Mouse (Mus musculus): Measurements from ENCODE around the gene Lrrc23. TPM values are rescaled to one million over a fixed set of nuclear protein-coding genes. Genes with fewer than 3 reads are reported as not detected.
"Not testable (repeated sequence)": the region's sequence is repeated elsewhere in the genome, so short reads cannot be mapped to it uniquely, and the experiment has no call there.

The Lrrc23 gene
- total RNA-seq, 2 experiments from 2014 or later = 2.7 to 4.7 TPM

- DNase-seq (ENCODE audit: low spot score in 2 of 2) = peak in 1 of 2 experiments; percentile 46
Observed at GRCm38 (mm10) chr6:124808358-124809012, 29.0 kb upstream of the Lrrc23 start, which contains the start of gene Spsb2. TSS of gene Spsb2 (plus strand) at chr6:124808661.

GRCm38 (mm10) chr6:124807986-124808357 lies 28.4 kb upstream of the Lrrc23 start:
- no peak for DNase-seq (ENCODE audit: low spot score in 2 of 2)

GRCm38 (mm10) chr6:124807366-124807765 lies 27.8 kb upstream of the Lrrc23 start:
- DNase-seq (ENCODE audit: low spot score in 2 of 2) = peak in 1 of 2 experiments; percentile 43

GRCm38 (mm10) chr6:124806446-124807140 lies 27.1 kb upstream of the Lrrc23 start:
- DNase-seq (ENCODE audit: low spot score in 2 of 2) = peak in 1 of 2 experiments; percentile 15

GRCm38 (mm10) chr6:124805341-124806321 lies 26.1 kb upstream of the Lrrc23 start:
- DNase-seq (ENCODE audit: low spot score in 2 of 2) = peak; percentile 95 to 98

- DNase-seq (ENCODE audit: low spot score in 2 of 2) = no peak
Observed at GRCm38 (mm10) chr6:124804341-124804740, 24.8 kb upstream of the Lrrc23 start.

GRCm38 (mm10) chr6:124803691-124804090 lies 24.2 kb upstream of the Lrrc23 start:
- not testable (repeated sequence) for DNase-seq (ENCODE audit: low spot score in 2 of 2)

GRCm38 (mm10) chr6:124803061-124803460 lies 23.5 kb upstream of the Lrrc23 start:
- DNase-seq (ENCODE audit: low spot score in 2 of 2) = no peak

GRCm38 (mm10) chr6:124802400-124802799 lies 22.9 kb upstream of the Lrrc23 start:
- not testable (repeated sequence) for DNase-seq (ENCODE audit: low spot score in 2 of 2)

GRCm38 (mm10) chr6:124796200-124796599 lies 16.7 kb upstream of the Lrrc23 start:
- DNase-seq (ENCODE audit: low spot score in 2 of 2) = no peak

GRCm38 (mm10) chr6:124795781-124796180 lies 16.3 kb upstream of the Lrrc23 start:
- DNase-seq (ENCODE audit: low spot score in 2 of 2) = peak in 1 of 2 experiments; percentile 25

- DNase-seq (ENCODE audit: low spot score in 2 of 2) = no peak
Observed at GRCm38 (mm10) chr6:124791911-124792310, 12.4 kb upstream of the Lrrc23 start.

- no peak for DNase-seq (ENCODE audit: low spot score in 2 of 2)
Observed at GRCm38 (mm10) chr6:124790121-124790520, 10.6 kb upstream of the Lrrc23 start.

- DNase-seq (ENCODE audit: low spot score in 2 of 2) = no peak
Observed at GRCm38 (mm10) chr6:124789519-124789918, 10.0 kb upstream of the Lrrc23 start.

GRCm38 (mm10) chr6:124787722-124788121 lies 8.2 kb upstream of the Lrrc23 start:
- no peak for DNase-seq (ENCODE audit: low spot score in 2 of 2)

GRCm38 (mm10) chr6:124786756-124787420 lies 7.4 kb upstream of the Lrrc23 start:
- DNase-seq (ENCODE audit: low spot score in 2 of 2) = no peak

GRCm38 (mm10) chr6:124782436-124782835 lies 2.9 kb upstream of the Lrrc23 start:
- DNase-seq (ENCODE audit: low spot score in 2 of 2) = no peak

GRCm38 (mm10) chr6:124780917-124781316 lies 1.4 kb upstream of the Lrrc23 start:
- DNase-seq (ENCODE audit: low spot score in 2 of 2) = no peak

GRCm38 (mm10) chr6:124779984-124780416 lies 473 bp upstream of the Lrrc23 start:
- no peak for DNase-seq (ENCODE audit: low spot score in 2 of 2)

- no peak for DNase-seq (ENCODE audit: low spot score in 2 of 2)
Observed at GRCm38 (mm10) chr6:124770511-124770910, 9.0 kb downstream of the Lrrc23 start.

- no peak for DNase-seq (ENCODE audit: low spot score in 2 of 2)
Observed at GRCm38 (mm10) chr6:124770013-124770412, 9.5 kb downstream of the Lrrc23 start.

Measured in layer of hippocampus, adult 18-20 months (tissue).